Mouse (Mus musculus): ENCODE results near the gene Lhx5.
A peak's percentile ranks its signal among the peaks of the same experiment; 100 is the strongest.

Lhx5 gene

DNA sequence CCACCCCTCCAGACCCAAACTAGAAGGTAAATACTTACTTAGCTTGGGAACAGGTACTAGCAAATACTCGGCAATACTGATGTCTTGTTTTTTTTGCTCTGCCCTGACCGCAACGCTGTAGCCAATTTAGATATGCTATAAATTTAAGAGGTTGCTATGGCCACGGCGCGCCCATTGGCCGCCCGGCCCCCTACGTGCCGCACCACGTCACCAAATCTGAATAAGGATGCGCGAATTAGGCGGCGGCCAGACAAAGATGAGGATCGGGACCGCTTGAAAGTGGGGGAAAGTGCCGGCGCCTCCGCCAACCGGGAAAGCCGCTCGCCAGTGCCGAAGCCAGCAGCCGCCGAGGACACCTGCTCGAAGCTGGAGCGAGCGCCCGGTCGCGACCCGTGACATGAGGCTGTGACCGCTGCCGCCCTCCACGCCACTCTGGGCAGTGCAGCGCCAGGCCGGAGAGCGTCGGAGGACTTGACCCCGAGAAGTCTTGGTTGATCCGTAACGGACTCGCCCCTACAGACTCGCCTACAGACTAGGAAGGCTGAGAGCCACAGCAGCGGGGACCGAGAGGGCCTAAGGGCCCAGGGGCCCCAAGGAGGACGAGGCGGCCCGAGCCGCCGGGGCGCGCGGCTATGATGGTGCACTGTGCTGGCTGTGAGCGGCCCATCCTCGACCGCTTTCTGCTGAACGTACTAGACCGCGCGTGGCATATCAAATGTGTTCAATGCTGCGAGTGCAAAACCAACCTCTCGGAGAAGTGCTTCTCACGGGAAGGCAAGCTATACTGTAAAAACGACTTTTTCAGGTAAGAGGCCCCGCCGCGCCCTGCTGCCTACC, at the start of gene Lhx5:
Lhx5 (plus strand) TSS at position 51 of the 837 bp plus-strand sequence.
- no peak for DNase-seq (ENCODE audit: low read depth, low spot score)

DNA sequence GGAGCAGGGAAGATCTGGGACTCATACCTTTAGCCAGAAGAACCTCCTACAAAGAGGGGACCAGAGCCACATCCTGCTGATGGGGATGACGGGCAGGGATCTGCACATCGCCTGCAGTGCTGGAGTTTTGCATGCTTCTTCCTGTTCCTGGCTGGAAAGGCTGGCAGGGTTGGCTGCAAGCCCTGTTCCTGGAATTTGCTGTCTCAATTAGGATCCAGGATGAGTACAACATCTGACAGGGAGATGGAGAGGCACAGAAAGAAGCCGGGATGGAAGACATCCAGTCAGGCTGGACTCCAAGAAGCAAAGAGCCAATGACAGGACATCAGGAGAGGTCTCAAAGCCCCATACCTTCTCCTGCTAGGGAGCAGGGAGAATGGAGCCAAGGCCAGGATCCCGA, 45.1 kb upstream of the Lhx5 start:
- DNase-seq (ENCODE audit: low read depth, low spot score), result peak; percentile 8

DNA sequence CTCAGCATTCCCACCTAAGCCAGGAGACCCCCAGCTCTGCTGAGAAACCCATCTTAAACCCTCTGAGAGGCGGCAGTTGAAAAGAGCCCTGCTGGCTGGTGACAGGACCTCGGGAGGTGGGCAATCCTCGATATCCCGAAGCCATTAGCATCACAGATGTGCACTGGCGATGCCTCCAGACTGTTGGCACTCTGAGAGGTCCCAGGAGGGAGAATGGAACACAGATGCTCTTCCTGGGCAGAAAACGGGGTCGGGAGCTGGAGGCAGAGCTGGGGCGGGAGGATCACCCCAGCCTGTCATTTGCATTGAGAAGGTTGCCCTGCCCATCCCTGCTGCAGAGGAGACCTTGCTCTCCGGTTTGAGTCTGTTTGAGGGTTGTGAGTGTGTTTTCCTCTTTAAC, 42.7 kb upstream of the Lhx5 start:
- no peak for DNase-seq (ENCODE audit: low read depth, low spot score)

DNA sequence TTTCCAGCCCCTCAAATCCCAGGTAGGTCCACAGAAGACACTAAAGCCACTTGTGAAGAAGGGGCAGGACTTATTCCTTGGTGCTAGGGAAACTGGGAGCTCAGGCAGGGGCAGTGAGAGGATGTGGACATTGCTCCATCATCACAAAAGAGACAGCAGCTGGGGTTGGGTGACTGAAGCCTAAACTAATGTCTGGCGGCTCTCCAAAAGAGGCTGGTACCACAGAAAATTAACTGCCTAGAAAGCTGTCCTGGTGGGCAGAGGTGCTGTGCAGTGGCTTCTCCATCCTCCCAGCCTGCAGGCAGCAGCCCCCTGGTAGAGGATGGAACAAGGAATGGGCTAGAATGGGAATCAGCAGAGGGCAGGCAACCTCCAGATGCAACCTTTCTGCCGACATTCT, 41.5 kb upstream of the Lhx5 start:
- DNase-seq (ENCODE audit: low read depth, low spot score), result no peak

DNA sequence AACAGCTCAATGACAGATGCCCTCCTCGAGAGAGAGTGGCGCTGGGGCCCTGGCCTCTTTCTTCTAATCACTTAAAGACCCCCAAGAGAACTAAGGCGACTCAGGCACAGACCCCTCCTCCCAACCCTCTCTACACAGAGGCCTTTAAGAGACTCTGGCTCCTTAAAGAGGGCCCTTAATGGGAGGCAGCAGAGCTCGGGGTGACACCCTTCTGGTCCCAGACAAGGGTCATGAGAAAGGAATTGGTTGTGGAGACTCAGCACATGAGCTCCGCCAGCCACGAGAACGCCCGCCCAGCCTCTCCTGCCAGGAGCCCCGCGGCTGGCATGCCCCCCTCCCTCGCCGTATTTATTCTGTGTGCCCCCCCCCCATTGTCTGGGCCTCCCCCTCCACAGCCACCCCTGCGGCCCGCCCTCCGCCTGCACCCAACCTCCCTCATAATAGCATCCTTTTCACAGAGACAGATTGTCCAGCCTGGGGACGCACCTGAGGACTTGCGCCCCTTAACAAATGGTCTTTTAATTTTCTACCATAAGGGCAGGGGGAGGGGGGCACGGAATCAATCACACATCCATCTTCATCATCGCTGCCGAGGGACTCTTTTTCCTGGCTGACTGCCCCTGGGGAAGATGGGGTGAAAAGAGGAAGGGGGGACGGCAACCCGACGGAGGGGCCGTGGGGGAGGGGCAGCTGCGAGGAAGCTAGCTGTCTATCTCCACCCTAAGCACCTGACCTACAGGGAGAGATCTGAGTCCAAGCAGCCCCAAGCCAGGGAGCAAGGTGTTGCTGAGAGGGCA, 37.4 kb upstream of the Lhx5 start:
- no peak for DNase-seq (ENCODE audit: low read depth, low spot score)

DNA sequence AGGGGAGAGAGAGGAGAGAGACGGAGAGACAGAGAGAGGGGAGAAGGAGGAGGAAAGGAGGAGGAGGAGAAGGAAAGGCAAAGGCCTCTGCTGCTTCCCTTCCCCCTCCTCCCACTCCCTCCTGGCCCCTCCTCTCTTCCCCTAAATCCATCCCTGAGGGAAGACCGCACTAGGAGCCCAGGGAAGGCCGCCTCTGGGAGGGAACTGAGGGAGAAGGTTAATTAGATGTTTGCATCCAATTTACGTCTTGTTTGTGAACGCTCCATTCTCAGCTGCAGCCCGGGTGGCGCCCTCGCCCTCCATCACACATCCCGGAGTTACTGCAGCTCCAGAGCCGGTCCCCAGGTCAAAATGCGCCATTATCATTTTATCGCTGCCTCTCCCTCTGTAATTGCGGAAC, 33.5 kb upstream of the Lhx5 start:
- DNase-seq (ENCODE audit: low read depth, low spot score), result no peak

DNA sequence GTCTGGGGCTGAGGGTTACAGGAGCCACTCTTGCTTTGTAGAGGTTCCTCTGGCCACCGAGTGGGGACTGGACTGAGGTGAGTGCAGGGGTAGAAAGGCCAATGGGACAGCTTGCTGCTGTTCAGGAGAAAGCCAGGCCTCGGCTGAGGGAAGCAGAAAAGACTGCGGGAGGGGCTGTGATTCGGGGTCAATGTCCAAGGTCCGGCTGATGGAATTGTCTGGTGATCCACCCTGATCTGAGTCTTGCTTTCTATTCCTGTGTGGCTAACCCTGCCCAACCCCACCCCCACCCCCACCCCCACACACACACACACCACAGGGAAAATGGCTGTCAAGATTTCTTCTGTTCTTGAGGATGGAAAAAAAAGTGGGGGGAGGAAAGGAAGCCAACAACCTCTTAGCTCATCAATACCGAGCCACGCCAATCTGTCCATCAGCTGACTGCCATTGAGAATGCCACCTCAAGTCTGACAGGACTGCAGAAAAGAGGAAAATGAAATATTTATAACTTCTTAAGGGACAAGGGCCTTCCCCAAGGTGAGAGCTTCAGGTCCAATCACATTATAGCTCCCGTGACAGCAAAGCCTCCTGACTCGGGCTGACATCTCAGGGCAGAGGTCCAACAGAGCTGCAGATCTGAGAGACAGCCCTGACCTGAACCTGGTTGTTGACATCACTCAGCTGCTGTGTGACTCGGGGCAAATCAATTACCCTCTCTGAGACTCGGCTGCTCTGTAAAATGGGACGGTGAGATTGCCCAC, 26.5 kb upstream of the Lhx5 start:
- no peak for DNase-seq (ENCODE audit: low read depth, low spot score)

DNA sequence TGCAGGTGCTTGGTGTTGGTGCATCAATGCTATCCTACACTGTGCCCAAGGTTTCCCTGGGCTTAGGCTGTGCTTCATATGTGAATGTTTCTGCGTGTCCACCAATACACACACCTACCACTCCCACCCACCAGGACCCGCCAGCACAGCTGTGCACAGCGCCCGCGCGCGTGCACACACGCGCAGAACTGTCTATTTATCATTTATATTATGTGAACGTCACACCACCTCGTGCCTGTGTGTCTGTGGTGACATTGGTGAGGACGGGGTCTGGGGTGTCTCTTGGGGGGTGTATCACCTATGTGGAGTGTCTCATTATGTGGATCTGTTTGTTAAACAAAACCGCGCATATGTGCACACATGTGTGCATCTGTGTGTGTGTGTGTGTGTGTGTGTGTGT, 22.6 kb upstream of the Lhx5 start:
- DNase-seq (ENCODE audit: low read depth, low spot score), result no peak

DNA sequence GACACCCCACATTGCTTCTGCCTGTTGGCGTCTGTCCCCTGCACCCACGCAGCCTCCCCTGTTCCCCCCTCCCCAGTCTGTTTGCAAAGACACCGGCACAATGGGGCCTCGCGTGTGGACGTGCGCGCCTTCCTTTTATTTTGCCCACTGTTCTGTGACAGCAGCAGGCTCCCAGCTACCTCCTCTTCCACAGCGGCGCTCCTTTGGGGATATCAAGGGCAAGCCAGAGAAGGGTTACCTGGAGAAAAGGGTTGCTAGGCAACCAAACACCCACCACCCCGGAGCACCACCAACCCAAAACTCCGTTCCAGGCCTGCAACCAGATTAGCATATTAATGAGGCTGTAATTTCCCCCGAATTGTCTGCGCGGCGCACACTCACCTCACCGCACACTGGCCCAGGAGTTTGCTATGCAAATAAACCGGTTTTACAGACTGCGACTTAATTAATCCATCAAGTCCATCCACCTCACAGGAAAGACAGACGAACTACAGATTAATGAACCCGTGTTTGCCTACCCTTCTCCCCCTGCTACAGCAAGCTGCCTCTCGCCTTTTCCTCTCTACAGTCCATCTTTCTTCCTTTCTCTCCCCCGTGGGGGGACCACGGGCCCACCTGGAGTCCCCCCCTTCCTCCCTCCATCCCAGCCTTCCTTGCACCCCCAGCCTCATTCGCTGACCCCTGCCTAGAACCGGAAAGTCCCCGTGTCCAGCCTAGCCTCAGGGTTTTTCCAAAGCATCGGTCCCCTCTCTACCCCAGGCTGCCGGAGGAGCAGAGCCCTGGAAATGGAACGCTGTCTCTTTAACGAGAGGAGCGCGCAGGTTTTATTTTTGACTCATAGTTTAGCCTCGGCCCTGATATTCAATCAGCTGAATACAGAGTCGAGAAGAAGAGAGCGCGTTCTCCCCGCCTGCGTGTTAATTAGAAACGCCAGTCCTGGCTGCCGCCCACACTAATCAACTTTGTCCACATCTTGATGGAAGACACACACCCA, 21.8 kb upstream of the Lhx5 start:
- DNase-seq (ENCODE audit: low read depth, low spot score), result peak; percentile 53

DNA sequence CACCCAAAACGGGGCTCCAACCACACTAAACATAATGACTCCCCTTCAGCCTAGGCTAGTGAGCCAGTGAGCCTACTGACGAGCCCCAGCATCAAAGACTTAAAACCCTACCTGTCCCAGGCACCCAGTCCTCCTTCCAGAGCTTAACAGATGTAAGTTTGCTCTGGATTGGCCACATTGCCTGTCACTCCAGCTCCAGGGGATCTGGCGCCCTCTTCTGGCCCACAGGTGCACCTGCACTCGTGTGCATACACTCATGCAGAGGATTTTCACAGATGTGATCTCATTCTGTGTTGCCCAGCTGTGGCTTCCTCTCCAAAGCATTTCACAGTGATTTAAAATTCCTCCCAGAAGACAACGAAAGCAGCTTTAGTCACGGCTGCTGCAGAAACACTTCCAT, 18.1 kb upstream of the Lhx5 start:
- no peak for DNase-seq (ENCODE audit: low read depth, low spot score)

DNA sequence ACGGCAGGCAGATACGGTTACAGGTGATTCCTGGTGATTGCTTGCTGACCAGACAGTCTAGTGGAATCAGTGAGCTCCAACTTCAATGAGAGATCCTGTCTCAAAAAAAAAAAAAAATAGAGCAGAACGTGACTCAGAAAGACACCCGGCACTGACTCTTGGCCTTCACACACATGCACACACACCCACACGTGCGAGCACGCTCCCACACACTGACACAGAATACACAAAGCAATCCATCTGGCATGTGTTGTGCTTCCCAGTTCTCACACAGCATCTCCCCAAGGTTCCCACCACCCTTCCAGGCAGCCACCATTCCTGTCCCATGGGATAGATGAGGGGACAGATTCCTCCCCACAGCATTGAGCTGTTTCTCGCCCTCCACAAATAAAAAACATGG, 11.4 kb upstream of the Lhx5 start:
- DNase-seq (ENCODE audit: low read depth, low spot score), result no peak

DNA sequence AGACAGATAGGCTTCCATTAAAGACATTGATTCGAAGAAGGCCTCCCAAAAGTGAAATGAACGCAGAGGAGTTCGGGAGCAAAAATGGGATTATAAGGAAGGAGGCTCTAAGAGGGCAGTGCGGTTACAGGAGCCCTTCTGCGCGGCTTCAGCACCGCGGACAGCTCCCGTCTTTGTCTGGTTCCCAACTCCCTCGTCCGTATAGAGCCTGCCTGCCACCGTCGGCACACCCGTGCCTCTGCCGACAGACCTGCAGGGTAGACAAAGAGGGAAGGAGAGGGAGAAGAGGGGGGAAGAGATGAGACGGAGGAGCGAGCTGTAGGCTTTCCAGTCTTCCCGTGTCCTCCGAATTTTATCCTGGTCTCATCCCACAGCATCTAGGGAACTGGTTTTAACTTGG, 7.5 kb upstream of the Lhx5 start:
- DNase-seq (ENCODE audit: low read depth, low spot score), result no peak

DNA sequence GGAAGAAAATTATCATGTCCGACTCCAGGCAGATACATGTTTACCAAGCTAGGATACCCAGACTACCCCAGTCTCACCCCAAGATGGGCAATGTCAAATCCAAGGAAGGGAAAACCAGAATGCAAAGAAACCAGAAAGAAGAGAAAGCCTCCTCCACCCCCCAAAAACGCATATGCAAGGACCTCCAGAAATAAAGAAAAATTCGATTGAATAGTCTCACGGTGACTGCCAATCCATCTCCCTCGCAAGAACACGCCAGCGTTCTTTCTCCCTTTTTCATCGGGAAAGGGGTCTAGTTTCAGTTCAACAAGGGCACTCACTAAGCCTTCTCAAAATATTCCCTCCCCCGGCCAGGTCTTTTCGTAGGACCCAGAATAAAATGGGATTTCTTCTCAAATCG, 6.8 kb upstream of the Lhx5 start:
- DNase-seq (ENCODE audit: low read depth, low spot score), result no peak

DNA sequence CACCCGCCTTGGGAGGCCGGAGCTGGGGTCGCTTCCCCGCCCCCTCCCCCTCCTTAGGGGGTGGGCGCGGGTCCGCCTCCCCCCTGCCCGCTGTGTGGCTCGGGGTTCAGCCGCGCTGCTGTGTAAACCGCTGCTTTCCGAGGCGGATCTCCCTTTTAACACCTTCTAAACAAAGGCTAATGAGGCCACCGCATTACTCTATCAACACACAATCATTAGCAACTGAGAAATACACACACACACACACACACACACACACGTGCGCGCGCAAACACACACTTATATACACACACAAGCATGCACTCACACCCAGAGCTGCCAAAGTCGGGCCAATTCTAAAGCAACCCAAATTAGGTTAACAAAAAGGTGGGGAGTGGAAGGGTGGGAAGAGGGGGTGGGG, 5.8 kb upstream of the Lhx5 start:
- DNase-seq (ENCODE audit: low read depth, low spot score), result no peak

DNA sequence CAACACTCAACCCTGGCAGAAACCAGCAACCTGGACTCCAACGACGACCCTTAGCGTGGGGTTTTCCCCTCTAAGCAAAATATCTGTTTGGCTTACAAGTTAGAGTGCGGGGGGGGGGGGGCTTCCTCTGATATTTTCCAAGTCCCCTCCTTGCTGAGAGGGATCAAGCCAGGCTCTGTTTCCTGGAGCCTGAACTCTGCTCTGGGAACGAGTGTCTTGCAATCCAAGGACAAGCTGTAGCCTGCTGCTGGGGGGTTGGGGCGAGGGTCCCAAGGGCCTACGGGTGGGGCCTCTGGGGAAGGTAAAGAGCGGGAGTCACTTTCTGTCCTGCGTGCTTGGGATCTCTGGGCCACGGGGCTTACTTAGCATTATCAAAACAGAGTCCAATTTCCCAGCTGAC, 4.9 kb upstream of the Lhx5 start:
- DNase-seq (ENCODE audit: low read depth, low spot score), result no peak

DNA sequence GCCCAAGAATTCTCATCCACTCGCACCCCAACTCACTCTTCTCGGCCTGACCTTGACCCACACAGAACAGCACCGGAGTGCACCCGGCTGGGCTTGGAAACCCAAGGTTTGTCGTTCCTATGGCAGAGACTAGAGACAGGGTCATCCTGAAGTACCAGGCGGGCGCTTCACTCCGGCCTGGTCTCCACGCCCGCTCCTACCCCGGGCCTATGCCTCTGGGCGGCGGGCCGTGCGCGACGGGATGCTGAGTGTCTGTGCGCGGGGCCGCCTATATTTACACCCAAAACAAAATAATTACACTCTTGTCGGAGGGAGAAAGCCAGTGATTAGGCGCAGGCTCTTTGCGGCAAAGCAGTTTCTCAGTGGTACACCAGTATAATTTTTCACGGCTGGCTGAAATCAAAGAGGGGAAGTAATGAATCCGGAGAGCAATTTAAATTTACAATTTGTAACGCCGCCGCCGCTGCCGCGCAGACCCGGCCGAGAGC, 4.0 kb upstream of the Lhx5 start:
- DNase-seq (ENCODE audit: low read depth, low spot score), result no peak

DNA sequence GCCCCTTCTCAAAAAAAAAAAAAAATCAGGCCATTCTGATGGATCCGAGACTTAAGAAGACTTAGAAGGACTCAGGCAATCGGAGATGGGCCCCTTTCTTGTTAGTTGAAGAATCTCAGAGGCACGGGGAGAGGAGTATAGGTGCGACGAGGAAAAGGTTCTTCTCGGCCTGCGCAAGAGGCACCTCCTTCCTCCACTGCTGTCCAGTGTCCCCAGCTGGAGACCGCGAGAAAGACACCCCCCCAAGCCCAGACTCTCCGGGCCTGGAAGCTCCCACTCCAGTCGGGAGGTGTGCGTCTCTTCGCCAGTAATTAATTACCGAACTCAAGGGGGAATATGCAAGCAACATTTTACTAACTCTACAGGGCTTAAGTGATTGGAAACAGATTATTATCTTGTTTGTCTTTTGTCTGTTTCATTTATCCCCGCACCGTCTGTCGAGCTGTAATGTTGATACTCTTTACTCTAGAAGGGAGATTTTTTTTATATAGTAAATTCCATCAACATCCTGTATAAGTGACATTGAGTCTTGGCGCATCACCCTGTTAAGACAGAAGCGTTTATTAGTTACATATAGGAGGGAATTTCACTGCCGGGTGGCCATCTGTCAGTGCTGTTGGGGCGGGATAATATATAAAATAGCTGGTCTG, 3.2 kb upstream of the Lhx5 start:
- no peak for DNase-seq (ENCODE audit: low read depth, low spot score)

DNA sequence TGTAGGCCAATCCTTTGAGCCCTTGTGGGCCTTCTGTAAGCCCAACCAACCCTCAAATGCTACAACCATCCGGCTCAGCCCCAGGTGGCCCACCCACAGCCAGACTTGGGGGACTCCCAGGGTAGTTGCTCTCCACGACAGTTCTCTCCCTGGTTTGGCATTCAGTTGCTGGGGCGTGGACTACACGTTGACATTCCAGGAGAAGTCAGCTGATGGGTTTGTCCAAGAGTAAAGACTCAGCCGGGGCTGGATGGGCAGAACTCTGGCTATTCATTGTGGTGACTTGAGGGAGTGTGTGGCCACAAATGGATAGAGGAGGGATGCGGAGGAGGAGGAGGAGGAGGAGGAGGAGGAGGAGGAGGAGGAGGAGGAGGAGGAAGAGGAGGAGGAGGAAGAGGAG, 2.5 kb upstream of the Lhx5 start:
- no peak for DNase-seq (ENCODE audit: low read depth, low spot score)

DNA sequence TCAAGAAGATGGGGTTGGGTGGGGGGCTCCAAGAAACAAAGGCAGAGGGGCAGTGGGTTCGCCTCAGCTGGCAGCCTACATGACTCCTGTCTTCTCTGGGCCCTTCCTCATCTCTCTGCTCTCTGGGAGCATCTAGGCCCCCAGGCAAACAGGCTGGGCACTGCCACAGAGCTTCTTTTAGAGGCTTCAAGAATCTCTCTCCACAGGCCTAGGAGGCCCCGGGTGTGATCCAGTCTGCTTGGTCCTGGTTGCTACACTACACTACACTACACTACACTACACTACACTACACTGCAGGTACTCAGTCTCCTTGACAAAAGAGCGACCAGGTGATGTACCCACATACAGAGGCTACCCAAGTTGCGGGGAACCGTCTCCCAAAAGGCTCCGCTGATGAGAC, 1.8 kb upstream of the Lhx5 start:
- no peak for DNase-seq (ENCODE audit: low read depth, low spot score)

DNA sequence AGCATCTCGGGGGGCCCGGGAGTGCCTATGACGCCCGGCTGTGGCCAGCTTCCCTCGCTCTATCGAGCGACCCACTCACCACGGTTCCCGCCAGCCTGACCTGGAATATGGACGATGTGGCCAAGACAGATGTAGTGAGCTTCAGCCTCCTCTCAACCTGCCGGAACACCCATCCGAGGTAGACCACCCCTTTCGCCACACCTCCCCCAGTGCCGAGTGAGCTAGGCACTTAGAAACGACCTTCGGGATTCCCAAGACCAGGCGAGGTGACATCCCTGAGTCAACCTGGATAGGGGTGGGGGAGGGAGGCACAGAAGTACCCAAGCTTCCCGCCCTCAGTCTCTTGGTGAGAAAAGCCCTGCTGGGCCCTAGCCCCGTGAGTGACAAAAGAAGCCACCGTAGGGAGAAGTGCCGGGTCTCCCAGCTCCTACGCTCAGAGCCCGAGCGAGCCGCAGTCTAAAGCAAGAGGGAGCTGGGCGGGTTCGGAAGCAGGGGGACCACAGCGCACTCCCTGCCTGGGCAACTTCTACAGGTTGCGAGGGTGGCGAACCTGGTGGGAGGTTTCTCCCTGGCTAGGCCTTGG, 407 bp upstream of the Lhx5 start:
- no peak for DNase-seq (ENCODE audit: low read depth, low spot score)
